Mouse (Mus musculus) kidney, adult 2 months (tissue): ENCODE data around the gene Lonp2.

Experiments used
- CTCF ChIP-seq: fragments of 200-500 bp; conservative IDR thresholded peaks from 2 replicates; pipeline ENCODE4 v1.5.1; 2011; ENCODE audit warnings: low read depth, mild to moderate bottlenecking, control low read depth, low read length, moderate library complexity, mixed read lengths; ENCODE audit not compliant: insufficient read depth, insufficient read length
- POLR2A ChIP-seq: fragments of 200-500 bp; IDR thresholded peaks from one replicate; pipeline ENCODE4 v1.6.1; 2011; ENCODE audit warnings: low read depth, low read length, control low read depth

- no peak for TF ChIP-seq POLR2A
- TF ChIP-seq CTCF: no peak
These were observed 97.6 kb downstream of the Lonp2 start for GRCm38 (mm10) chr8:86721490-86721889.
